Mouse (Mus musculus) bone marrow, adult 2 months (tissue): ENCODE measurements around the gene Itpr1.

Experiments
- CTCF ChIP-seq: fragments of 200-500 bp; IDR thresholded peaks from 2 replicates; pipeline ENCODE4 v1.5.1; 2011; ENCODE audit warnings: low read length, control low read depth; ENCODE audit not compliant: control insufficient read depth, insufficient read depth
- POLR2A ChIP-seq: fragments of 200-500 bp; IDR thresholded peaks from 2 replicates; pipeline ENCODE4 v1.6.1; 2011; ENCODE audit warnings: low read depth, mild to moderate bottlenecking, control low read depth, low read length, borderline replicate concordance; ENCODE audit not compliant: control insufficient read depth

- TF ChIP-seq CTCF: no peak
- no peak for TF ChIP-seq POLR2A
These were observed 96.7 kb downstream of the Itpr1 start for GRCm38 (mm10) chr6:108309391-108310182.
